Mouse (Mus musculus) Muller cell, postnatal 12 days (primary cell): ENCODE measurements around the gene Cryba4.

Experiments
- DNase-seq: peaks from one replicate; pipeline ENCODE4 v3.0.0-alpha.2; 2015; ENCODE audit errors: inconsistent ontology term

Cryba4 gene

DNA sequence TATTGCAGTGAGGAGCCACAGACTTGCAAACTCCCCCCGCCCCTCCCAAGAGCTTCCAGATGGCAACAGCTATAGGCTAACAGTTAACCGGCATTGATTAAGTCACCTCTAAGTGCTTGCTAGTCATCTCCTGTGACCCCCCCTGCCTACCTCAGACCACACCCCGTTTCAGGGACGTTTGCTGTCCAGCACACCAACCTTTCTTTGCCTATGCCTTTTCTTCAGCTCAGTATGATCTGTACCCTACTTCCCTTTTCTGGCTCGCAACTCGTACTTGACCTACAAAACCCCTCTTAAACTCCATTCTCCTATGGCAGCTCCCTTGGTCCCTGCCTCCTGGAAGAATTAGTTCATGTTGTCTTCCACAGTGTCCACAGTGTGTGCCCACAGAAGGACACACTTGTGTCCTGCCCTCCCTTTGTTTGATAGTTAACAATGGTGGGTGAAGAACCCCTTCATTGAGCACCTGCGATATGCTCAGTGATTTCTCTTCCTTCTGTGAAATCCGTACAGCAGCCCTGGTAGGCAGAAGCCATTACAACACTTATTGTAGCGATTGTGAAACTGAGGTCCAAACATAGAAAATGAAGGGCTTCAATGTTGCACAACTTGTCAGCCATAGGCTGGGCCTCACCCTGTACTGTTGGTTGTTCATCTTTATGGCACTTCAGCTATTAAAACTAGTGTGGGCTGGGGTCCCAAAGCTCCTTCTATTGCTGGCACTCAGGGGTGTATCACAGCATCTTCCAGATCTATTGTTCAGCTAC, 13.9 kb upstream of the Cryba4 start:
- DNase-seq = no peak

DNA sequence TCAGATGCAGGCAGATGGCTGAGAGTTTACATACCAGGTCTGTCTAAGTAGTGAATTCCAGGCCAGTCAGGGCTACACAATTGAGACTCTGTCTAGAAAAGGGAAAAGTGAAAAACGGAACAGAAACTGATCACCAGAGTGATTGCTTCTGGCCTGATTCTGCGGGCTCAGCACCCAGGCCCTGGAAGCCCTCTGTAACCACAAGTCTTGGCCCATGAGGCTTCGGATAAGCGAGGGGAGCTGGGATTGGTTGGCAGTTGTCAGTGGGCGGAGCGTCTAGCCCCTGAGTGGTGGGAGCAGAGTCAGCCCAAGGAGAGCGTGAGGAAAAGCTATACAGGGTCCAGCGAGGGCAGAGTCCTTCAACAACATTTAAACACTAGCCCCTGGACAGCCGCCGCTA, 13.2 kb upstream of the Cryba4 start:
- DNase-seq = no peak

DNA sequence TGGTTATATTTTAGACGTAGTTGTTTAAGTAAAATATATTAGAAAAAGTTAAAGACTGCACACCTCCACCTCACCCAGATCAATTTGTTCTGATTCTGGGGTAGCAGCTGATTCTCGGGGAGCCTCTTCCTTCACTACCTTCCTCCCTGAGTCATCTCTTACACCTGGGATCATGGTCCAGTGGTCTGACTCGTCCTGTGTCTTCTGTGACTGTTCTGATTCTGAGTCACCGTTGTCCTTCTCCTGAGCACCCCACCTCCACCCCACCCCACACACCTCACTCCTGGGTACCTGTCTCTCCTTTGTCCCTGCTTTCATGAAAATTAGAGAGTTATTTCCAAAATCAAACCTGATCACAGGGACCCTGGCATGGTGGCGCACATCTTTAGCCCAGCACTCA, 12.8 kb upstream of the Cryba4 start:
- DNase-seq = no peak

GRCm38 (mm10) chr5:112264099-112264498, 11.8 kb upstream of the Cryba4 start:
- no peak for DNase-seq

DNA sequence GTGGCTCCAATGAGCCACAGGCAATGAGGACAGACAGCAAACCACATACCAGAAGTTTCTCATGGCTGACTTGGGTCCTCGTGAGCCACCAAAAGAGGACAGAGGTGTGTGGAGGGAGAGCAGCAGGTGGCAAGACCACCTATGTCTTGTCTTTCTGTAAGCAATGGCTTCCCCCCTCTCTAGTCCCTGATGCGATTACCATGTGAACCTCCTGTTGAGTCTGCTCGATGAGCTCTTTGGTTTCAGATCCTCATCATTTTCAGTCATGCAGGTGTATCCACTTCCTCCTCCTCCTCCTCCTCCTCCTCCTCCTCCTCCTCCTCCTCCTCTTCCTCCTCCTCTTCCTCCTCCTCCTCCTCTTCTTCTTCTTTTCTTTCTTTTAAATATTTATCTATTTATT, 8.5 kb upstream of the Cryba4 start:
- DNase-seq = no peak

DNA sequence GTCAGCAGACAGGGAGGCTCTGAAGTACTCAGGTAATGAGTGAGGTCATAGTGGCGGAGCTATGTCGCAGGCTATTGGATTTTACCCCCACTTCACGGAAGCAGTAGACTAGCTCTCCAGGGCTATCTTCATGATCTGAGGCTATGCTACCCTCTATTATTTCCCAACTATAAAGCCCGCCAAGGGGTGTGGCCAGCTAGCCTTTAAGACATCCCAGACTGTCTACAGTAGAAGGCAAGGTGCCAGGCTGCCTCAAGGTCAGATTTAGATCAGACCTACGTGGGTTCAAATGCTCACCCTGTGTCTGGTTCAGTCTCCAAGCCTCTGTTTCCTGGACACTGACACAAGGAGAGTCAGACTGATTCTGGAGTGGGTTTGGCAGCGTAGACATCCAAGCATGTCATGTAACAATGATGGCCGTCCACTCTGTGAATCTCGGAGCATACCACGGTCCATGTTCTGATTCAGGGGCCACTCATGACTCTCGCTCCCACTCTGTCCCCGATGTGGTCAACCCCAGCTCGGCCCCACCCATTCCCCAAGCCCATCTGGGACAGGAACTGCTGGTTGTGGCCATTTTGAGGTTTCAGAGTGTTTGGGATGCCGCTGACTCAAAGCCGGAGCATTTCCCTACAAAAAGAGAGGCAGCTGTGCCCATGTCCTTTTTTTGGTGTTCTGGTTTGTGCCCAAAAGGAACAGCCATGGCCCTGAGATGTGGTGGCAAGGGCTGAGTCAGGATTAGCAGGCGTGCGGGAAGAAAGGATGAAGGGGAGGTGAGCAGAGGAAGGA, 7.7 kb upstream of the Cryba4 start:
- DNase-seq = peak; percentile 71

- no peak for DNase-seq
Observed at GRCm38 (mm10) chr5:112257896-112258295, 5.6 kb upstream of the Cryba4 start.

DNA sequence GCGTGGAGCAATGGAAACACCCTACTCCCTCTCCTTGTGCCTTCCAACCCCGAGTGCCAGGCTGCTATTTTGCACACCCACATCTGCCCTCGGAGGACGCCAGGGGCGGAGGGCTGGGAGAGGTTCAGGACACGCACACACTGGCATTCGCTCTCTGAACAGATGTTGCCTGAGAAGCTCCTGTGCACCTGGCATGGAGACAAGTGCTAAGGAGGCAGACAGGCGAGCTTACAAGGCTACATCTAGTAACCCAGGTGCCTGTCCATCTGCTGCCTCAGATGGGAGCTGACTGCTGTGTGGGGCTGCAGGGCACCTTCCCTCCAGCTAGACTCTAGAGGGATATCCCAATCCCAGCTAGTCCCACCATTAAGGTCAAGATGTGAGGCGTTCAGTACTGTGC, 4.1 kb upstream of the Cryba4 start:
- no peak for DNase-seq

DNA sequence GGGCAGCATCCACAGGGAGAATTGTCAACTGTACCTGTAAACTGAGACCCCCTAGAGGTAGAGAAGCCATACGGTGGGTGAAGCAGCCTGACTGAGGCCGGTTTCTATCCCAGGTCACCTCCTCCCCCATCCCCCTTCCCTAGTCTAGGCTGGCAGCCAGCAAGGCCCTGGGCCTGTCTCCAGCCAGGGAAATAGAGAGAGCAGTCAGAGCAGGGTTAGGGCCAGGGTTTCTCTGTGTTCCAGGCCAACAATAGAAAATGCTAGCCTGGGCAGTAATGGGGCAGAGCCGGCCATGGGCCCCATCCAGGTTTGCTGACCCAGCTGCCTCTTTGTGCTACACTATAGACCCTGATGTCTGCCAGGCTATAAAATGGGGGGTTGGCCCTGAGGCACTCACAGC, 3.1 kb upstream of the Cryba4 start, which contains the start of gene Crybb1:
Gene Crybb1, plus strand, starts transcription at position 390 of the 400 bp plus-strand sequence.
- peak; percentile 78 for DNase-seq

- peak; percentile 97 for DNase-seq
Observed at GRCm38 (mm10) chr5:112254282-112254806, 2.0 kb upstream of the Cryba4 start.

DNA sequence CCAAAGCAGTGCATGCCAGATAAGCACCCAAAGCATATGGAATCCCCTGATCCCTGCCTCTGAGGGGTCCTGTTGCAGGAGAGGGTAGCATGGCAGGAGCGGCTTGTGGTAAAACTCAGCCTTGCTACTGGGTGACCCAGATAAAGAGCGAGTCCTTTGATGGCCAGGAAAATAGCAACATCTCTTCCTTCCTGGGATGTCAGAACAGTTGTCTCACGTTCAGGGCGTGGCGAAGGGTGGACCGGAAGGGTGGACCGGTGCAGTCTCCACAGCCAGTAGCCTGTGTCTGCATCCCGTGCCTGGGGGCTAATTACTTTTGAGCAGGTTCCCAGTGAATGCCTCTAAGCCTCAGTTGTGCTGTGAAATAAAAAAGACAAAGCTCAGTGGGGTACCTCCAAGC, 851 bp upstream of the Cryba4 start:
- no peak for DNase-seq

- DNase-seq = no peak
Observed at GRCm38 (mm10) chr5:112249106-112249505, 3.2 kb downstream of the Cryba4 start.

GRCm38 (mm10) chr5:112247399-112247798, 4.9 kb downstream of the Cryba4 start:
- DNase-seq = no peak

DNA sequence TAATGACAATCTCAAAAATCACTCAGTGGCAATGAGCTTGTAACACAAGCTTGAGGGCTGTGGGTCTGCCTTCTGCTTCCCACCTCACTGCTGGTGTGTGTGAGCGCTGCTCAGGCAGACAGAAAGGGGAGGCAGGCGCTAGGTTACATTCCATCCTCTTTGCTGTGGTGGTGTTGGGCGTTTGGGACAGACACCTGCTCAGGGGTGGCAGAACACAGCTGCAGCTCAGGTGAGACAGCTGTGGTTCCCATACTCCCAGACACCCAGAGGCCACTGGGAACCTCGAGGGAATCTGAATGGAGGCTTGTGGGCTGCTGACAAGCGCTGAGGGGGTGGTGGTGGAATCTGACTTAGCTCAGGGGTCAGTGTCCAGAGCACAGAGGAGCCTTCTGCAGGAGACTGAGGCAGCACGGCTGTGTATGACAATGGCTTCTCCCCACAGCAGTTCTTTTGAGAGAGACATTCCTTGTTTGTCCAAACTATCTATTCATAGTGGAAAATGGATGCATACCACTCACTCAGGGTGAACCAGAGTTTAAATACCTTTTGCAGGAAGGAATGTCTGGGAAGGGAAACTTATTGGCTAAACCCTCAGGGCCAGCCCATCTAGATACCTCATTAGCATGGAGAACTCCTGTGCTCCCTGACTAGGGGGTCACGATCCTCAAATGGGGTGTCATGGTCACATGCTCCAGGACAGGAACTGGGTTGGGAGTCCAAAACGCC, 7.3 kb downstream of the Cryba4 start:
- peak; percentile 85 for DNase-seq

DNA sequence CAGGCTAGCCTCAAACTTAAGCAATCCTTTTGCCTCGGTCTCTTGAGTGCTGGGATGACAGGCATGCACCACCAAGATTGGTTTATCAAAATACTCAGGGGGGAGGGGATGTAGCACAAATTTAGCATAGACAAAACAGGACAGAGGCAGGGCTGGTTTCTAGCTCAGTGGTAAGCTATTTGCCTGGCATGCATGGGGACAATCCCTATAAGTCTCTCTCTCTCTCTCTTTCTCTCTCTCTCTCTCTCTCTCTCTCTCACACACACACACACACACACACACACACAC, 8.1 kb downstream of the Cryba4 start:
- DNase-seq = no peak

GRCm38 (mm10) chr5:112243539-112244274, 8.6 kb downstream of the Cryba4 start:
- no peak for DNase-seq

DNA sequence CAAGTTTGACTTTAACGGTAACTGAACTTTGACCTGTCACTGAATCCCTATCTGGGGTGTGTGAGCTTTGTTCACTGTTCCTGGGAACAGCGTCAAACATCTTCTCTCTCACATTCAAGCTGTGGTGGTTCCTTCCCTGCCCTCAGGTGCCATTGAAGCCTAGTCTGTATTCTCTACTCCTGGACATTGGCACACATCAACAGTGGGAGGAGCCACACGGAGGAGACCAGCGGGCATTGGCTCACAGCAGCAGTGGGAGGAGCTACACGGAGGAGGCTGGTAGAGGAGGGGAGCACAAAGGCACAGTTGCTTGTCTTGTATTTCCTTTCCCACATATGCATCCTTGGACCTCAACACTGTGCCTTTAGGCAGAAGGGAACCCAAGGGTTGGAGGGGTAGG, 9.3 kb downstream of the Cryba4 start:
- DNase-seq = no peak

DNA sequence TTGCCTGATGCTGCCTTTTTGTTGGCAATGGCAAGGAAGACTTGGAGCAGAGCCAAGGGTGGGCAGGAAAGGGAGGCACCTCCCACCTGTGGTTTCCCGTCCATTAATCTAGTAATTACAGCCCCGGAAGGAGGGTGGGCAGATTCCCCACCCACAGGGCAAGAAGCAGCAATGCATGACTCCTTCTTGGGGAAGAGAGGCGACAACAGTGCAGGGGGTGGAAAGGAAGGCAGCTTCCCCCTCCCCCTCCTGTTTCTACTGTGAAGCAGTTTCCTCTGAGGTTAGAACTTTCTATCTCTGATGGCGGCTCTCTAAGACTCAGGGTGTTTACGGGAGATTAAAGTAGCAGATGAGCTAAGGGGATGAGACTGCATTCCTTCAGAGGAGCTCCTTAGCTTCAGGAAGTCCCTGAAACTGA, 9.9 kb downstream of the Cryba4 start:
- DNase-seq = no peak

DNA sequence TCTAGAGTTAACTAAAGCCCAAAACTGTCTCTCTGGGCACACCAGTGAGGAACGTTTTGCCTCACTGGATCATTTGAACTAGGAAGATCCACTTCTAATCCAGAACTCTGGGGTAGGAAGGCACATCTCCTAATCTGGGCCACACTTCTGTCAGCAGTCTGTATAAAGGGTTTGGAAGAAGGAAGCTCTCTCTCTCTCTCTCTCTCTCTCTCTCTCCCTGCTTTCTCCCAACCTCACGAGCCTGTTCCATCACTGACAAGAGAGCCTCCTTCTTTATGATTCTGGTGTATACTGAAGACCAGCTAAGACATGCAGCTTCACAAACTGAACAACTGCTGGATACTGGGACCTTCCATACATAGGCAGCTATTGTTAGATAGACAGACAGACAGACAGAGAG, 10.5 kb downstream of the Cryba4 start:
- no peak for DNase-seq

DNA sequence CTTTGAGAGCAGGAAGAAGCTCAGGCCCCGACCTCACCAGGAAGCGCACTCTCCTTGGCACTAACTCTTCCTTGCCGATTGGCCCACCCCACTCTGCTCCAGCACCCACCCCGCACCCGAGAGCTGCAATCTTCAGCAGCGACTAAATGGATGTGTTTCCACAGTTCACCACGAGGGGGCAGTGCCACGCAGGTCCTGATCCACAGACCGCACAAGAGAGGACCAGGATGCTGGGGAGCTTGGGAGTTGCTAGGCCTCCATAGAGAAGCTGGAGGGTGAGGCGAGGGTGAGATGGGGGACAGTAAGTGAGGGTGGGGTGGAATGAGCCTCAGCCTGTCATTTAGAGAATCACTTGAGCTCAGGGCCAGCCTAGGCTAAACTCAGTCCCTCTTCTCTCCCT, 11.6 kb downstream of the Cryba4 start:
- peak; percentile 80 for DNase-seq

DNA sequence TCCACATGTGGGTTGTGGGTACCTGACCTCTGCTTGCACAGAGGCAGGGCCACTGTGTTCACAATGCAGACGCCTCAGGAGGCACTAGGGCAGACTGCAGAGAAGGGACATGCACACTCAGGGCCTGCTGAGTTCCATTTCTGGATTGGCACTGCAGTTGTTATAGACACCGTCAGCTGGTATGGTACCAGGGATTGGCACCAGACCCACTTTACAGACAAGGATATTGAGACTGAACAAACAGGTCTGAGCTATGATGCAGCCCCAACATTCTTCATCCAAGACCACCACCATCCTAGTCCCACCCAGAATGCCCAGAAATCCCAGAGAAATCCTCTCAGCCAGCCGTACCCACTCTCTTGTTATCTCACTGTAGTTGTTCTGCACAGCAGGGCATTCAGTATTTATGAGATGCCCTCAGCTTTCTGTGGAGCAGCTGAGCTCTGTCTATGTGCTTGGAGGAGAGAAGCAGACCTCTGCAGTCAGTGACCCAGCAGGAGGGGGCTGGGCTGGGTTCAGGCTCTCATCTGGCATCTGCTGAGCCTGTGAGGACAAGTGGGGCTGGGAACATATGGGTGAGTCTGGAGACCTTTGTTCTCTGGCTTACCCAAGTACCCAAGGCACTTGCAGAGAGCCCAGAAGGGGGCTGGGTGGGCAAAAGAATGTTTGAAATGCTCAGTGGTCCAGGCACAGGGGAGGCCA, 13.4 kb downstream of the Cryba4 start:
- no peak for DNase-seq
